Mouse (Mus musculus) liver, embryonic 11.5 days (tissue): ENCODE measurements at regions not wholly inside any gene's neighbourhood (a gene's known extent, or its start where the extent isn't known, plus 50 kb on each side); places are given as distances from the start of the nearest gene placed in this dataset.

Source experiments
- ATAC-seq: fragments of 200-750 bp; cut with Nextera tagmentation; replicated peaks from 2 replicates; pipeline ENCODE4 v1.8.0; 2017; ENCODE audit warnings: moderate number of reproducible peaks, mild to moderate bottlenecking, moderate TSS enrichment, moderate library complexity; ENCODE audit not compliant: low FRiP score
- DNase-seq: peaks from one replicate; pipeline ENCODE4 v3.0.0-alpha.2; 2017; ENCODE audit warnings: low spot score
- H3K27ac ChIP-seq: fragments of 300-500 bp; sonication (generic); 2 replicates; pipeline ENCODE4 v1.5.1; 2014; ENCODE audit warnings: mild to moderate bottlenecking, low read depth, low read length, control low read depth
- H3K27me3 ChIP-seq: fragments of 300-500 bp; sonication (generic); replicated peaks from 2 replicates; pipeline ENCODE4 v1.6.1; 2014; ENCODE audit warnings: low read length, mixed read lengths; ENCODE audit not compliant: control insufficient read depth, insufficient read depth
- H3K36me3 ChIP-seq: fragments of 300-500 bp; sonication (generic); 2 replicates; pipeline ENCODE4 v1.6.1; 2014; ENCODE audit warnings: mild to moderate bottlenecking, low read length, moderate library complexity, mixed read lengths; ENCODE audit not compliant: control insufficient read depth, insufficient read depth
- H3K4me1 ChIP-seq: fragments of 300-500 bp; sonication (generic); replicated peaks from 2 replicates; pipeline ENCODE4 v1.6.1; 2014; ENCODE audit warnings: low read length, mixed read lengths; ENCODE audit not compliant: control insufficient read depth, insufficient read depth
- H3K4me2 ChIP-seq: fragments of 300-500 bp; sonication (generic); 2 replicates; pipeline ENCODE4 v1.6.1; 2014; ENCODE audit warnings: mild to moderate bottlenecking, control low read depth, moderate library complexity
- H3K4me3 ChIP-seq: fragments of 300-500 bp; sonication (generic); 2 replicates; pipeline ENCODE4 v1.5.1; 2014; ENCODE audit warnings: low read depth, low read length, control low read depth
- H3K9ac ChIP-seq: fragments of 300-500 bp; sonication (generic); 2 replicates; pipeline ENCODE4 v1.6.1; 2014; ENCODE audit warnings: low read depth, low read length, control low read depth
- H3K9me3 ChIP-seq: fragments of 300-500 bp; sonication (generic); 2 replicates; pipeline ENCODE4 v1.6.1; 2016; ENCODE audit warnings: low read length, inconsistent platforms, mixed read lengths; ENCODE audit not compliant: control insufficient read depth
- WGBS: fragments of 180-500 bp; shearing (Covaris S2); extraction: QIAGEN DNeasy Blood & Tissue Kit; methylation state at CpG from one replicate; pipeline ENCODE4 v1.1.7; 2014; 5-methylcytosine and 5-hydroxymethylcytosine counted together

DNA sequence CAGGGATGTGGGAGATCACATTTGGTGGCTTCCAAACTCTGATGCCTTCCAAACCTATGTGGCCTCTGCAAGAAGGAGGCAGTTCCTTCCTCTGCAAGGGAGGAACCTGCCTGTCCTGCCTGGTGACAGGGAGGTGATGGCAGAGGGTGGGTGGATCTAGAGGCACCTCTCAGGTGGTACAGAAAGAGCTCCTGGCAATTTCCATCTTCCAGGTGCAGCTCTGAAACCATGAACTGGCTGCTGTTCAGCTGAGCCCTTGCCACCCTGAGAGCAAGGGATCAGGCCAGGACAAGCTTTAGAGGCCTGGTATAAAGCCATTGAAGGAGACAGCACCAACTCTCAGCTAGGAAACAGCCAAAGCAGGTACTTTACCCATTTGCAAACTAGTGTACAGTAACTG, 327.7 kb upstream of the 4930412O13Rik start:
- H3K4me1 ChIP-seq: no peaks in the 10 kb centered on the region

DNA sequence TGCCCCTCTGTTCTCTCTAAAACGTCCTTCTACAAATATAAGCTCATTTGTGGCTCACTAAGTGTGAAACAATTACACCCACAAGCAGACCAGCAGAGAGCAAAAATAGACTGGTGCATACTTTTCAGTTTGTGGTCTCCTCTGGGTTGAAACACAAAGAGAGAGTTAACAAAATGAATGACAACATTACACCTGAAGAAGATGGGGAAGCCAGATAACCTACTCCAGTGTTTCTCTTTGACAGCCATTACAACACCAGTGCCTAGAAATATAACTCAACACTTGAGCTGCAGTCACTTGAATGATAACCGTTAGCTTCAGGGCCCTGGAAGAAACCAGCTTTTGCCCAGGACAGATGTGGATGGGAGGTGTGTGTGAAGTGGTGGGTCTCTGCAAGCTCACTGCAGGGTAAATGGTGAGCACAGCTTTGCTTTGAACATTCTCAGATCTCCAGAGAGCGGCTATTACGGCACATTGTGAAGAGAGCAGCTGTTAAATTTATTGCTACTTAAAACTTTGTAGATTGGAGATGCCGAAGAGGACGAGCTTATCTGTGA, 316.5 kb upstream of the 4930412O13Rik start:
- H3K9ac ChIP-seq: no peak overlapping the region
- WGBS: 54% methylated on average over 6 of the region's 6 CpGs
- ATAC-seq: no peak

More for the DNA sequence above, 327.7 kb upstream of the 4930412O13Rik start:
- Histone ChIP-seq H3K9ac (no peak overlapping the region), H3K4me3 (no peak overlapping the region), H3K36me3 (no peaks in the 10 kb centered on the region), H3K9me3 (no peaks in the 10 kb centered on the region), H3K4me2 (no peak overlapping the region), H3K27me3 (no peaks in the 10 kb centered on the region), H3K27ac (no peak overlapping the region)
- ATAC-seq (no peak), DNase-seq (no peak)

DNA sequence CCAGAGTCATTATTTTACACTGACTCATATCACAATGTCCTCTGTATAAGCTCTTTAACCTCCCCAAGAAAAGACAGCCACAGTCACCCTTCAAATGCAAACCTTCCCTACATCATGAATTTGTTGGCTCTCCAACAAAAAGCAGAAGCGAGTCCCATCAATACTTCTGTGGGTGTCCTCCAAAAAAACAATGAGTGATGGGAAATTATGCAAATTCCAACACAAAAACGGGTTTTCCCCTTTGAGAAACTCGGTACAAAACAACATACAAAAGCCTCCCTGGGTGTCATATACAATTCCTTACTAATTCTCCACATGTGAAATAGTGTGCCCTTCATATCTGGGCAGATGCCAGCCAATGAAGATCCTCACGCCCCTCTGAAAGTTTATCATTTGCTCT, 311.8 kb upstream of the 4930412O13Rik start:
- Histone ChIP-seq H3K36me3 (no peaks in the 10 kb centered on the region), H3K9ac (no peak overlapping the region), H3K4me1 (no peaks in the 10 kb centered on the region), H3K9me3 (no peaks in the 10 kb centered on the region), H3K4me2 (no peak overlapping the region), H3K27ac (no peak overlapping the region), H3K27me3 (no peaks in the 10 kb centered on the region), H3K4me3 (no peak overlapping the region)
- ATAC-seq (no peak), DNase-seq (no peak)
- WGBS: 79% methylated on average over 4 of the region's 4 CpGs

More for the DNA sequence above, 316.5 kb upstream of the 4930412O13Rik start:
- no peak for DNase-seq
- no peak overlapping the region for H3K4me3 ChIP-seq
- H3K4me1 ChIP-seq: no peaks in the 10 kb centered on the region
- H3K9me3 ChIP-seq: no peaks in the 10 kb centered on the region
- no peaks in the 10 kb centered on the region for H3K27me3 ChIP-seq
- no peak overlapping the region for H3K4me2 ChIP-seq
- H3K36me3 ChIP-seq: no peaks in the 10 kb centered on the region
- H3K27ac ChIP-seq: no peak overlapping the region

DNA sequence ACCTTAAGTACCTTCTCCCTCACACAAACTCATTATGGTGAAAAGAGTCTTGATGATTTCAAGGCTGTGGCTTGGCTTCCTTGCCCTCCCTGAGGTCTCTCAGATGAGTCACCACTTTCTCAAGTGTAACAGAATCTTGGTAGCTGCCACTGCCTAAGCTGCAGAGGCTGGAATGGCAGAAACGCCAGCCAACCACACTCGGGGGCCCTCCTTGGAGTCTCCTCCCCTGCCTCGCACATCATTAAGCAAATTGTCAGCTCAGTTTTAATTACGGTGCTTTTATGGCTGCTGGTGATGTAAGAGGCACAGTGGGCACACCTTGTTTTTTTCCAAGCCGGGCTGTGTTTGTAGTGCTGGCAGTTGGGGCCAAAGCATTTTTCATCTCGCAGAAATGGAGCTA, 306.9 kb upstream of the 4930412O13Rik start:
- Histone ChIP-seq H3K27ac (no peak overlapping the region), H3K4me1 (no peaks in the 10 kb centered on the region), H3K27me3 (no peaks in the 10 kb centered on the region), H3K9me3 (no peaks in the 10 kb centered on the region), H3K4me3 (no peak overlapping the region), H3K9ac (no peak overlapping the region), H3K4me2 (no peak overlapping the region), H3K36me3 (no peaks in the 10 kb centered on the region)
- no peak for ATAC-seq
- no peak for DNase-seq
- 65% methylated on average over 6 of the region's 6 CpGs for WGBS

DNA sequence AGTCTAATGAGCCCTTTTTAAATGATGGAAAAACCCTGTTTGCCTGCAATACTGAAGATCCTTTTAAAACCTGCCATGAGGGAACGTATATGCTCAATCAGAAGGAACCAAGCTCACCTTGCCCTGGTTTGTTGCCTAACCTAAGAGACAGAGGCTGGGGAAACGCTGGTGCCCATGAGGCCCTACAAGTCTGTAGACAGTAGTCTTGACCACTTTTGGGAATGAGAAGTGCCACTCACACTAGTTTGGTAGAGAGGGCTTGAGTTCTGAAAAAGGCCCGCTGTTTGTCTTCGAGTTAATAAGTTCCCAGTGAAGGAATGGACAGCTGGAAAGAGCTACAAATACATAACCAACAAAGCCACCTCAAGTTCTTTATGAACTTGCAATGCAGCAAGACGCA, 306.4 kb upstream of the 4930412O13Rik start:
- Histone ChIP-seq H3K27me3 (no peaks in the 10 kb centered on the region), H3K4me3 (no peak overlapping the region), H3K9me3 (no peaks in the 10 kb centered on the region), H3K9ac (no peak overlapping the region), H3K36me3 (no peaks in the 10 kb centered on the region), H3K4me2 (no peak overlapping the region), H3K4me1 (no peaks in the 10 kb centered on the region), H3K27ac (no peak overlapping the region)
- DNase-seq (no peak), ATAC-seq (no peak)
- 89% methylated on average over 5 of the region's 5 CpGs for WGBS

DNA sequence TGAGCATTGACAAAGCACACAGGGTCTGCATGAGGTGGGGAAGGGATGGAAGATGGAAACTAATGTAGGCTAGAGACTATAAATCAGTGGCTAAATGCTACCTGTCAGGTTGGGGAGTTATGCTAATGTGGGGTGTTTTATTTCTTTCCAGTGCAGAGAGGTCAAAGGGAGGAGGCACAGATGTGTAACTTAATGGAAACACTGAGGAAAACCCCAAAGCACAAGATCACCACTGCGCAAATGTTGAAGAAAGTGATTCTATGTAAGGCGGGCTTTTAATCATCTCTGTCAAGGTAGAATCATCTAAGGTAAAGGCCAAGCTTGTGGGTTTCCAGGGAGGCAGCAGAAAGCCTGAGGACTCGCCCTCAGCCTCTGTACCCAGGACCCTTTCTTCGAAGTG, 303.2 kb upstream of the 4930412O13Rik start:
- H3K9me3 ChIP-seq: no peaks in the 10 kb centered on the region
- no peak overlapping the region for H3K4me2 ChIP-seq
- H3K36me3 ChIP-seq: no peaks in the 10 kb centered on the region
- H3K27ac ChIP-seq: no peak overlapping the region
- ATAC-seq (no peak), DNase-seq (no peak)
- no peak overlapping the region for H3K9ac ChIP-seq
- H3K27me3 ChIP-seq: no peaks in the 10 kb centered on the region
- H3K4me1 ChIP-seq: no peaks in the 10 kb centered on the region
- WGBS: 84% methylated on average over 4 of the region's 4 CpGs
- no peak overlapping the region for H3K4me3 ChIP-seq

DNA sequence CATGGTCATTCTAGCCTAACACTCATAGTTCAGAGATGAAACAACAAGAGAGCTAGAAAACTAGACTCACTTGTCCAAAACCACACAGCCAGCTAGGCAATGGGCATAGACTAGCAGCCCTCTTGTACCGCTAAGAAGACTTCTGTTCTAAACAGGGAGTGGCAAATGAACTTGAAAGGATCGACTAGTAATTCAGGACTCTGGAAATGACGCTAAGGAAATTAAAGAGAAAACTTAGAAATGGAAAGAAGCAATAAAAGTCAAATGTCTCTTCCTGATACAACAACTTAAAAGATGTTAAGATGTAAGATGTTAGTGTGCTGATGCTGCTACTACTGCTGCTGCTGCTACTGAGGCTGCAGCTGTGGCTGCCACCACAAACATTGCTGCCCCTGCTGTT, 293.7 kb upstream of the 4930412O13Rik start:
- no peak for DNase-seq
- 79% methylated on average over 3 of the region's 3 CpGs for WGBS
- Histone ChIP-seq H3K4me1 (no peaks in the 10 kb centered on the region), H3K27me3 (no peaks in the 10 kb centered on the region), H3K9me3 (no peaks in the 10 kb centered on the region), H3K4me3 (no peak overlapping the region), H3K36me3 (no peaks in the 10 kb centered on the region), H3K4me2 (no peak overlapping the region), H3K9ac (no peak overlapping the region), H3K27ac (no peak overlapping the region)
- no peak for ATAC-seq

DNA sequence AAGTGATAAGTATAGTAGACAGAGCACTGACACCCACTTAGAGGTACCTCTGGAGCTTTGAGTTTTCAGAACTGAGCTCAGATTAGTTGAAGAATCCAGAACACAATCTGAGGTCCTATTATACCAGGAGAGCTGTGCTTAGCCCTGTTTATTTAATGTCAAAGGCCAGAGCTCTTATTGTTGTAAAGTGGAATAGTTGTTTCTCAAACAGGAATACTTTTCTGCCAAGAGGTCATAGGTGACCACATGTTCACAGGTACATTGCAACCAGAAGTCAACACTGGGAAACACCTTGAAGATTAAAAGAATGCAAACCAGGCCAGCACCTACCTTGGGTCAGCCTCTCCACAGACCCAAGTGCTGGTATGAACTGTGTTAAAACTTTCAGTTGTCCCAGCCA, 291.9 kb upstream of the 4930412O13Rik start:
- Histone ChIP-seq H3K9me3 (no peaks in the 10 kb centered on the region), H3K9ac (no peak overlapping the region), H3K27ac (no peak overlapping the region), H3K36me3 (no peaks in the 10 kb centered on the region), H3K4me2 (no peak overlapping the region), H3K4me3 (no peak overlapping the region), H3K27me3 (no peaks in the 10 kb centered on the region), H3K4me1 (no peaks in the 10 kb centered on the region)
- no peak for DNase-seq
- no peak for ATAC-seq

DNA sequence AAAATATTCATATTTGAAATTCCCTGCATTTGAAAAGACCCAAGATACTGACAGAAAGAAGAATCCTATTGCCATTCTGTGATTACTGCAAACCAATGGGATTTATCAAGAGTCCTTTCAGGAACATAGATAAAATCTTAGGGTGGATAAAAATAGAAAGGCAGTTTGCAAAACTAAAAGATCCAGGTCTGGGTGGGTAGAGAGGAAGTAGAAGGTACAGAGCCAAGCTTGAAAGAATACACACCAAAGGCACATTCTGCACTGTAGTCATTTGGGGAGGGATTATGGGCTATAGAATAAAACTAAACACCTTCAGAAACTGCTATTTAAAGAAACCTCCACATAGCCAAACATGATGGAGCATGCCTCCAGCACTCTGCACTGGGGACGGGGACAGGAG, 288.5 kb upstream of the 4930412O13Rik start:
- no peaks in the 10 kb centered on the region for H3K36me3 ChIP-seq
- WGBS: 86% methylated on average over 1 of the region's 1 CpGs
- DNase-seq (no peak), ATAC-seq (no peak)
- no peaks in the 10 kb centered on the region for H3K4me1 ChIP-seq
- no peak overlapping the region for H3K9ac ChIP-seq
- H3K4me3 ChIP-seq: no peak overlapping the region
- no peaks in the 10 kb centered on the region for H3K9me3 ChIP-seq
- no peak overlapping the region for H3K27ac ChIP-seq
- H3K27me3 ChIP-seq: no peaks in the 10 kb centered on the region
- no peak overlapping the region for H3K4me2 ChIP-seq
